Mouse (Mus musculus) lung, postnatal 14 days (tissue): ENCODE data around the gene Sorcs3.

Experiments
- DNase-seq: peaks from one replicate; pipeline ENCODE4 v3.0.0; 2021

Gene Sorcs3

GRCm38 (mm10) chr19:48533582-48533981 lies 327.8 kb downstream of the Sorcs3 start:
- no peak for DNase-seq

- no peak for DNase-seq
Observed at GRCm38 (mm10) chr19:48544294-48544693, 338.5 kb downstream of the Sorcs3 start.

- DNase-seq, result no peak
Observed at GRCm38 (mm10) chr19:48545421-48546132, 339.8 kb downstream of the Sorcs3 start.

- no peak for DNase-seq
Observed at GRCm38 (mm10) chr19:48546133-48546448, 340.3 kb downstream of the Sorcs3 start.

- DNase-seq, result no peak
Observed at GRCm38 (mm10) chr19:48548143-48548881, 342.5 kb downstream of the Sorcs3 start.

GRCm38 (mm10) chr19:48559432-48559831 lies 353.6 kb downstream of the Sorcs3 start:
- DNase-seq, result no peak

GRCm38 (mm10) chr19:48575736-48576135 lies 369.9 kb downstream of the Sorcs3 start:
- no peak for DNase-seq

GRCm38 (mm10) chr19:48577169-48577568 lies 371.3 kb downstream of the Sorcs3 start:
- DNase-seq, result no peak

GRCm38 (mm10) chr19:48584938-48585560 lies 379.2 kb downstream of the Sorcs3 start:
- DNase-seq, result no peak

GRCm38 (mm10) chr19:48616951-48617350 lies 411.1 kb downstream of the Sorcs3 start:
- DNase-seq, result no peak

GRCm38 (mm10) chr19:48630671-48631327 lies 425.0 kb downstream of the Sorcs3 start:
- no peak for DNase-seq

- DNase-seq, result no peak
Observed at GRCm38 (mm10) chr19:48642566-48642965, 436.7 kb downstream of the Sorcs3 start.

GRCm38 (mm10) chr19:48649941-48650340 lies 444.1 kb downstream of the Sorcs3 start:
- no peak for DNase-seq

GRCm38 (mm10) chr19:48651617-48652016 lies 445.8 kb downstream of the Sorcs3 start:
- DNase-seq, result no peak

- DNase-seq, result no peak
Observed at GRCm38 (mm10) chr19:48660201-48660600, 454.4 kb downstream of the Sorcs3 start.

- DNase-seq, result no peak
Observed at GRCm38 (mm10) chr19:48679896-48680295, 474.1 kb downstream of the Sorcs3 start.

GRCm38 (mm10) chr19:48682485-48682884 lies 476.7 kb downstream of the Sorcs3 start:
- DNase-seq, result no peak

- no peak for DNase-seq
Observed at GRCm38 (mm10) chr19:48686369-48686768, 480.5 kb downstream of the Sorcs3 start.

- no peak for DNase-seq
Observed at GRCm38 (mm10) chr19:48700111-48700658, 494.4 kb downstream of the Sorcs3 start.

- DNase-seq, result no peak
Observed at GRCm38 (mm10) chr19:48703763-48704162, 497.9 kb downstream of the Sorcs3 start.

- DNase-seq, result no peak
Observed at GRCm38 (mm10) chr19:48706267-48706923, 500.6 kb downstream of the Sorcs3 start.

GRCm38 (mm10) chr19:48706924-48707320 lies 501.1 kb downstream of the Sorcs3 start:
- DNase-seq, result no peak
